Mouse (Mus musculus): Measurements from ENCODE around the gene Arhgef11.

Arhgef11 gene

GRCm38 (mm10) chr3:87763683-87764289, 146.4 kb downstream of the Arhgef11 start:
- peak; percentile 57 for DNase-seq

GRCm38 (mm10) chr3:87764506-87764905, 147.1 kb downstream of the Arhgef11 start:
- DNase-seq, result no peak

- DNase-seq, result peak; percentile 60
Observed at GRCm38 (mm10) chr3:87765091-87765490, 147.7 kb downstream of the Arhgef11 start.

- DNase-seq, result no peak
Observed at GRCm38 (mm10) chr3:87765631-87766283, 148.4 kb downstream of the Arhgef11 start.

- DNase-seq, result no peak
Observed at GRCm38 (mm10) chr3:87766284-87766667, 148.9 kb downstream of the Arhgef11 start.

- DNase-seq, result no peak
Observed at GRCm38 (mm10) chr3:87767764-87768163, 150.4 kb downstream of the Arhgef11 start.

GRCm38 (mm10) chr3:87768431-87768830, 151.1 kb downstream of the Arhgef11 start:
- no peak for DNase-seq

- DNase-seq, result peak; percentile 79
Observed at GRCm38 (mm10) chr3:87768844-87769243, 151.5 kb downstream of the Arhgef11 start.

- DNase-seq, result no peak
Observed at GRCm38 (mm10) chr3:87769506-87769905, 152.1 kb downstream of the Arhgef11 start.

- peak; percentile 35 for DNase-seq
Observed at GRCm38 (mm10) chr3:87770280-87770679, 152.9 kb downstream of the Arhgef11 start.

GRCm38 (mm10) chr3:87771088-87771487, 153.7 kb downstream of the Arhgef11 start:
- no peak for DNase-seq

- DNase-seq, result no peak
Observed at GRCm38 (mm10) chr3:87778283-87778682, 160.9 kb downstream of the Arhgef11 start.

- DNase-seq, result no peak
Observed at GRCm38 (mm10) chr3:87779086-87779485, 161.7 kb downstream of the Arhgef11 start.

- no peak for DNase-seq
Observed at GRCm38 (mm10) chr3:87783282-87784023, 166.1 kb downstream of the Arhgef11 start.

GRCm38 (mm10) chr3:87785156-87785555, 167.8 kb downstream of the Arhgef11 start:
- no peak for DNase-seq

GRCm38 (mm10) chr3:87785626-87786214, 168.4 kb downstream of the Arhgef11 start:
- DNase-seq, result no peak

Data from liver (tissue).